Mouse (Mus musculus) right cerebral cortex, postnatal 4 days (tissue): ENCODE measurements around the gene Dhdds.

Experiments used
- DNase-seq: peaks from one replicate; pipeline ENCODE4 v3.0.0-alpha.2; 2022

Dhdds gene

GRCm38 (mm10) chr4:133943791-133944190 lies 56.9 kb downstream of the Dhdds start:
- DNase-seq, result no peak

- no peak for DNase-seq
Observed at GRCm38 (mm10) chr4:133942679-133943078, 58.0 kb downstream of the Dhdds start.

- no peak for DNase-seq
Observed at GRCm38 (mm10) chr4:133941576-133941975, 59.1 kb downstream of the Dhdds start.

- DNase-seq, result no peak
Observed at GRCm38 (mm10) chr4:133940386-133941260, 60.1 kb downstream of the Dhdds start.

- DNase-seq, result no peak
Observed at GRCm38 (mm10) chr4:133938077-133938476, 62.6 kb downstream of the Dhdds start.

GRCm38 (mm10) chr4:133931785-133932184 lies 68.9 kb downstream of the Dhdds start:
- no peak for DNase-seq

- no peak for DNase-seq
Observed at GRCm38 (mm10) chr4:133931349-133931748, 69.4 kb downstream of the Dhdds start.

GRCm38 (mm10) chr4:133929278-133929670 lies 71.4 kb downstream of the Dhdds start:
- DNase-seq, result no peak

GRCm38 (mm10) chr4:133928576-133929277 lies 72.0 kb downstream of the Dhdds start:
- no peak for DNase-seq

GRCm38 (mm10) chr4:133925204-133925603 lies 75.5 kb downstream of the Dhdds start:
- DNase-seq, result no peak

GRCm38 (mm10) chr4:133923743-133924142 lies 77.0 kb downstream of the Dhdds start:
- no peak for DNase-seq
